Mouse (Mus musculus): ENCODE measurements around the gene Cdk19. TPM values are rescaled to one million over a fixed set of nuclear protein-coding genes. Genes with fewer than 3 reads are reported as not detected.

Cdk19 gene
- polyA plus RNA-seq, 1 experiment from 2014 or later, result 7.3 TPM

- Histone ChIP-seq H3K4me3 (replicated peaks; ENCODE audit: low read depth, low read length) (no peak overlapping the region), H3K9ac (ENCODE audit: low read depth, low read length) (no peak overlapping the region), H3K36me3 (ENCODE audit: insufficient read depth, low read length) (0 out of 2 replicates have a peak, but pooled peaks cover 20% of the 10 kb centered on the region), H3K27ac (no peak overlapping the region), H3K9me3 (replicated peaks; ENCODE audit: low read length) (no peaks in the 10 kb centered on the region), H3K4me1 (replicated peaks; ENCODE audit: insufficient read depth, low read length) (no peaks in the 10 kb centered on the region), H3K27me3 (ENCODE audit: insufficient read depth, low read length) (no peaks in the 10 kb centered on the region), H3K4me2 (ENCODE audit: low read length) (no peak overlapping the region)
- TF ChIP-seq CTCF (IDR thresholded peaks at IDR 0.05; ENCODE audit: low read depth), result no peak
- WGBS, result 92% methylated on average over 18 of the region's 18 CpGs
- DNase-seq (ENCODE audit: low spot score), result no peak
- no peak for ATAC-seq (replicated peaks; ENCODE audit: low FRiP score, low read depth)
These were observed 138.2 kb downstream of the Cdk19 start for GRCm38 (mm10) chr10:40477426-40478075.

GRCm38 (mm10) chr10:40478626-40479025 lies 139.3 kb downstream of the Cdk19 start:
- DNase-seq (ENCODE audit: low spot score), result no peak
- WGBS, result 100% methylated on average over 3 of the region's 3 CpGs
- no peak for ATAC-seq (replicated peaks; ENCODE audit: low FRiP score, low read depth)
- no peak overlapping the region for H3K4me3 ChIP-seq (replicated peaks; ENCODE audit: low read depth, low read length)
- 0 out of 2 replicates have a peak, but pooled peaks cover 15% of the 10 kb centered on the region for H3K36me3 ChIP-seq (ENCODE audit: insufficient read depth, low read length)
- H3K4me2 ChIP-seq (ENCODE audit: low read length), result no peak overlapping the region
- H3K27me3 ChIP-seq (ENCODE audit: insufficient read depth, low read length), result no peaks in the 10 kb centered on the region
- H3K4me1 ChIP-seq (replicated peaks; ENCODE audit: insufficient read depth, low read length), result no peaks in the 10 kb centered on the region
- no peak overlapping the region for H3K9ac ChIP-seq (ENCODE audit: low read depth, low read length)
- no peaks in the 10 kb centered on the region for H3K9me3 ChIP-seq (replicated peaks; ENCODE audit: low read length)
- TF ChIP-seq CTCF (IDR thresholded peaks at IDR 0.05; ENCODE audit: low read depth), result no peak
- no peak overlapping the region for H3K27ac ChIP-seq

- H3K4me3 ChIP-seq (replicated peaks; ENCODE audit: low read depth, low read length), result no peak overlapping the region
- H3K4me2 ChIP-seq (ENCODE audit: low read length), result no peak overlapping the region
- ATAC-seq (replicated peaks; ENCODE audit: low FRiP score, low read depth) (no peak), DNase-seq (ENCODE audit: low spot score) (no peak)
- H3K9ac ChIP-seq (ENCODE audit: low read depth, low read length), result no peak overlapping the region
- H3K27ac ChIP-seq, result no peak overlapping the region
- H3K36me3 ChIP-seq (ENCODE audit: insufficient read depth, low read length), result 0 out of 2 replicates have a peak, but pooled peaks cover 15% of the 10 kb centered on the region
- no peak for TF ChIP-seq CTCF (IDR thresholded peaks at IDR 0.05; ENCODE audit: low read depth)
- 57% methylated on average over 1 of the region's 1 CpGs for WGBS
- H3K9me3 ChIP-seq (replicated peaks; ENCODE audit: low read length), result no peaks in the 10 kb centered on the region
- H3K27me3 ChIP-seq (ENCODE audit: insufficient read depth, low read length), result no peaks in the 10 kb centered on the region
- H3K4me1 ChIP-seq (replicated peaks; ENCODE audit: insufficient read depth, low read length), result no peaks in the 10 kb centered on the region
These were observed 139.9 kb downstream of the Cdk19 start for GRCm38 (mm10) chr10:40479216-40479615.

- DNase-seq (ENCODE audit: low spot score), result no peak
- Histone ChIP-seq H3K4me2 (ENCODE audit: low read length) (no peak overlapping the region), H3K36me3 (ENCODE audit: insufficient read depth, low read length) (0 out of 2 replicates have a peak, but pooled peaks cover 15% of the 10 kb centered on the region), H3K27me3 (ENCODE audit: insufficient read depth, low read length) (no peaks in the 10 kb centered on the region), H3K4me3 (replicated peaks; ENCODE audit: low read depth, low read length) (no peak overlapping the region), H3K9ac (ENCODE audit: low read depth, low read length) (no peak overlapping the region), H3K4me1 (replicated peaks; ENCODE audit: insufficient read depth, low read length) (no peaks in the 10 kb centered on the region), H3K9me3 (replicated peaks; ENCODE audit: low read length) (no peaks in the 10 kb centered on the region), H3K27ac (no peak overlapping the region)
- 60% methylated on average over 8 of the region's 8 CpGs for WGBS
- no peak for TF ChIP-seq CTCF (IDR thresholded peaks at IDR 0.05; ENCODE audit: low read depth)
- ATAC-seq (replicated peaks; ENCODE audit: low FRiP score, low read depth), result peak; percentile 68; the same call in 1 of the 2 replicates
These were observed 140.3 kb downstream of the Cdk19 start for GRCm38 (mm10) chr10:40479621-40480193.

GRCm38 (mm10) chr10:40481534-40481933 lies 142.2 kb downstream of the Cdk19 start:
- 0 out of 2 replicates have a peak, but pooled peaks cover 8% of the 10 kb centered on the region for H3K36me3 ChIP-seq (ENCODE audit: insufficient read depth, low read length)
- no peak overlapping the region for H3K4me2 ChIP-seq (ENCODE audit: low read length)
- H3K4me1 ChIP-seq (replicated peaks; ENCODE audit: insufficient read depth, low read length), result no peaks in the 10 kb centered on the region
- WGBS, result 88% methylated on average over 3 of the region's 3 CpGs
- H3K4me3 ChIP-seq (replicated peaks; ENCODE audit: low read depth, low read length), result no peak overlapping the region
- TF ChIP-seq CTCF (IDR thresholded peaks at IDR 0.05; ENCODE audit: low read depth), result no peak
- no peaks in the 10 kb centered on the region for H3K27me3 ChIP-seq (ENCODE audit: insufficient read depth, low read length)
- H3K27ac ChIP-seq, result no peak overlapping the region
- DNase-seq (ENCODE audit: low spot score) (no peak), ATAC-seq (replicated peaks; ENCODE audit: low FRiP score, low read depth) (no peak)
- H3K9me3 ChIP-seq (replicated peaks; ENCODE audit: low read length), result no peaks in the 10 kb centered on the region
- H3K9ac ChIP-seq (ENCODE audit: low read depth, low read length), result no peak overlapping the region

- no peak overlapping the region for H3K27ac ChIP-seq
- H3K27me3 ChIP-seq (ENCODE audit: insufficient read depth, low read length), result no peaks in the 10 kb centered on the region
- 90% methylated on average over 6 of the region's 6 CpGs for WGBS
- H3K4me1 ChIP-seq (replicated peaks; ENCODE audit: insufficient read depth, low read length), result no peaks in the 10 kb centered on the region
- H3K36me3 ChIP-seq (ENCODE audit: insufficient read depth, low read length), result 0 out of 2 replicates have a peak, but pooled peaks cover 7% of the 10 kb centered on the region
- ATAC-seq (replicated peaks; ENCODE audit: low FRiP score, low read depth) (no peak), DNase-seq (ENCODE audit: low spot score) (no peak)
- H3K9ac ChIP-seq (ENCODE audit: low read depth, low read length), result no peak overlapping the region
- no peak overlapping the region for H3K4me3 ChIP-seq (replicated peaks; ENCODE audit: low read depth, low read length)
- no peaks in the 10 kb centered on the region for H3K9me3 ChIP-seq (replicated peaks; ENCODE audit: low read length)
- no peak for TF ChIP-seq CTCF (IDR thresholded peaks at IDR 0.05; ENCODE audit: low read depth)
- no peak overlapping the region for H3K4me2 ChIP-seq (ENCODE audit: low read length)
These were observed 142.9 kb downstream of the Cdk19 start for GRCm38 (mm10) chr10:40482285-40482684.

Data from kidney, postnatal 0 days (tissue).